Mouse (Mus musculus) midbrain, embryonic 16.5 days (tissue): Measurements from ENCODE around the gene Foxd4. TPM values are rescaled to one million over a fixed set of nuclear protein-coding genes. Genes with fewer than 3 reads are reported as not detected.

Experiments used
- microRNA-seq: library from miRNA; unstranded; fragments of <30 nt; microRNA quantifications from one replicate; pipeline ENCODE4, GENCODE M21; 2017
- polyA plus RNA-seq: library from polyadenylated mRNA; unstranded; fragments of >200 nt; fragmentation: Nextera tagmentation; extraction: Ambion mirVana; gene quantifications from 2 replicates; pipeline ENCODE4 v1.2.1, GENCODE M21; 2015

The Foxd4 gene
- polyA plus RNA-seq, 1 experiment from 2014 or later, result 0.15 TPM

Small RNAs within 50 kb of the gene (microRNA-seq; reads per million reads assigned to microRNA genes)
- gene Mir3084-1, result not detected

Other genes starting within 250 kb of the Foxd4 start
- 1.3 and 1.4 TPM in 2 replicates for gene Tmem252, start 227.2 kb downstream of the Foxd4 start, polyA plus RNA-seq
- gene Pgm5, start 39.3 kb downstream of the Foxd4 start, polyA plus RNA-seq, result 0.63 and 0.83 TPM in 2 replicates
- gene Gm10053, start 25.5 kb downstream of the Foxd4 start, polyA plus RNA-seq, result 243 and 260 TPM in 2 replicates
- 12.4 and 14.2 TPM in 2 replicates for gene Cbwd1, start 60.4 kb upstream of the Foxd4 start, polyA plus RNA-seq
- 0.15 and 0.34 TPM in 2 replicates for gene Dock8, start 98.3 kb upstream of the Foxd4 start, polyA plus RNA-seq